Mouse (Mus musculus): Measurements from ENCODE around the gene Cabp1.
"Not testable (repeated sequence)": the region's sequence is repeated elsewhere in the genome, so short reads cannot be mapped to it uniquely, and the experiment has no call there.

The Cabp1 gene

GRCm38 (mm10) chr5:115177866-115178265 is 16.3 kb downstream of the Cabp1 start:
- DNase-seq (ENCODE audit: low read depth, low spot score) = no peak

GRCm38 (mm10) chr5:115174554-115174953 is 19.6 kb downstream of the Cabp1 start:
- no peak for DNase-seq (ENCODE audit: low read depth, low spot score)

GRCm38 (mm10) chr5:115170150-115170549 is 24.0 kb downstream of the Cabp1 start:
- no peak for DNase-seq (ENCODE audit: low read depth, low spot score)

- no peak for DNase-seq (ENCODE audit: low read depth, low spot score)
Measured at GRCm38 (mm10) chr5:115168641-115169415, 25.4 kb downstream of the Cabp1 start.

GRCm38 (mm10) chr5:115167396-115167795 is 26.8 kb downstream of the Cabp1 start:
- no peak for DNase-seq (ENCODE audit: low read depth, low spot score)

- DNase-seq (ENCODE audit: low read depth, low spot score) = no peak
Measured at GRCm38 (mm10) chr5:115166815-115167194, 27.4 kb downstream of the Cabp1 start.

GRCm38 (mm10) chr5:115165895-115166814 is 28.0 kb downstream of the Cabp1 start:
- no peak for DNase-seq (ENCODE audit: low read depth, low spot score)

GRCm38 (mm10) chr5:115165351-115165750 is 28.8 kb downstream of the Cabp1 start:
- DNase-seq (ENCODE audit: low read depth, low spot score) = no peak

- DNase-seq (ENCODE audit: low read depth, low spot score) = not testable (repeated sequence)
Measured at GRCm38 (mm10) chr5:115164446-115164845, 29.7 kb downstream of the Cabp1 start.

- DNase-seq (ENCODE audit: low read depth, low spot score) = no peak
Measured at GRCm38 (mm10) chr5:115163563-115163962, 30.6 kb downstream of the Cabp1 start.

- not testable (repeated sequence) for DNase-seq (ENCODE audit: low read depth, low spot score)
Measured at GRCm38 (mm10) chr5:115161940-115162279, 32.3 kb downstream of the Cabp1 start.

- DNase-seq (ENCODE audit: low read depth, low spot score) = no peak
Measured at GRCm38 (mm10) chr5:115161064-115161939, 32.9 kb downstream of the Cabp1 start.

GRCm38 (mm10) chr5:115160655-115161054 is 33.5 kb downstream of the Cabp1 start:
- no peak for DNase-seq (ENCODE audit: low read depth, low spot score)

GRCm38 (mm10) chr5:115159165-115159564 is 35.0 kb downstream of the Cabp1 start:
- DNase-seq (ENCODE audit: low read depth, low spot score) = no peak

- DNase-seq (ENCODE audit: low read depth, low spot score) = peak; percentile 99
Measured at GRCm38 (mm10) chr5:115158040-115158983, 35.9 kb downstream of the Cabp1 start, which contains the start of gene Mlec. Gene Mlec, minus strand, starts transcription at chr5:115158179.

- DNase-seq (ENCODE audit: low read depth, low spot score) = no peak
Measured at GRCm38 (mm10) chr5:115156933-115157589, 37.1 kb downstream of the Cabp1 start.

GRCm38 (mm10) chr5:115156401-115156800 is 37.8 kb downstream of the Cabp1 start:
- no peak for DNase-seq (ENCODE audit: low read depth, low spot score)

- no peak for DNase-seq (ENCODE audit: low read depth, low spot score)
Measured at GRCm38 (mm10) chr5:115155831-115156230, 38.4 kb downstream of the Cabp1 start.

GRCm38 (mm10) chr5:115155156-115155631 is 39.0 kb downstream of the Cabp1 start:
- no peak for DNase-seq (ENCODE audit: low read depth, low spot score)
